Mouse (Mus musculus) forebrain, embryonic 10.5 days (tissue): ENCODE measurements around the gene 1700020A23Rik. TPM values are rescaled to one million over a fixed set of nuclear protein-coding genes. Genes with fewer than 3 reads are reported as not detected.

Experiments used
- DNase-seq: peaks from one replicate; pipeline ENCODE4 v3.0.0-alpha.2; 2017; ENCODE audit warnings: low spot score; ENCODE audit errors: extremely low spot score
- H3K27ac ChIP-seq: fragments of 300-500 bp; sonication (generic); 2 replicates; pipeline ENCODE4 v1.5.1; 2016; ENCODE audit warnings: mild to moderate bottlenecking
- H3K27me3 ChIP-seq: fragments of 300-500 bp; sonication (generic); 2 replicates; pipeline ENCODE4 v1.6.1; 2016; ENCODE audit warnings: mild to moderate bottlenecking; ENCODE audit not compliant: poor library complexity, severe bottlenecking
- H3K36me3 ChIP-seq: fragments of 300-500 bp; sonication (generic); replicated peaks from 2 replicates; pipeline ENCODE4 v1.6.1; 2016; ENCODE audit warnings: mild to moderate bottlenecking, moderate library complexity
- H3K4me1 ChIP-seq: fragments of 300-500 bp; sonication (generic); 2 replicates; pipeline ENCODE4 v1.6.1; 2016
- H3K4me3 ChIP-seq: fragments of 300-500 bp; sonication (generic); 2 replicates; pipeline ENCODE4 v1.5.1; 2016; ENCODE audit warnings: mild to moderate bottlenecking, moderate library complexity
- H3K9me3 ChIP-seq: fragments of 300-500 bp; sonication (generic); 2 replicates; pipeline ENCODE4 v1.6.1; 2016; ENCODE audit warnings: mild to moderate bottlenecking, moderate library complexity
- WGBS: fragments of 180-500 bp; shearing (Covaris S2); methylation state at CpG from one replicate; pipeline ENCODE4 v1.1.7; 2016; 5-methylcytosine and 5-hydroxymethylcytosine counted together
- polyA plus RNA-seq: library from polyadenylated mRNA; unstranded; fragments of >200 nt; fragmentation: Nextera tagmentation; extraction: Ambion mirVana; gene quantifications from 2 replicates; pipeline ENCODE4 v1.2.1, GENCODE M21; 2016

The 1700020A23Rik gene
- polyA plus RNA-seq, 1 experiment from 2014 or later, result 0.21 TPM

DNA sequence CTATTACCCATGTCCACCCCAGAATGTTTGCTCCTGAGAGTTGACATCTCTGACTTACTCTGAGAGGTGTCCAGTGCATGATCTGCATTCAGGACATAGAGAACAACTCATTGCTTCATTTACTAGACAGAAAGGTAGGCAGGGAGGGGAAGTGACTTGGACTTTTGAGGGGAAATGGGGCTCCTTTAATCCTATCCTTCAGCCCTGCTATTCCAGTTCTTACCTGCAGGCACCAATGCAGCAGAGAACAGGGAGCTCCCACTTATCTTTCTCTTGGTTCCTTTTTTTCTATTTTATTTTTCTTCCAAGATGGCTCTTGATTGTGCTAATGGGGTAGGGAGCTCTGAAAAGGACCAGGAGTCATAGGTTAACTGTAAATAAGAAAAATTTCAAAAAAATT lies 43.4 kb downstream of the 1700020A23Rik start:
- H3K27me3 ChIP-seq, result peaks cover 30% of the 10 kb centered on the region

GRCm38 (mm10) chr2:130449021-130449793 lies 44.1 kb downstream of the 1700020A23Rik start:
- no peaks in the 10 kb centered on the region for H3K9me3 ChIP-seq
- H3K36me3 ChIP-seq, result peaks cover 16% of the 10 kb centered on the region
- peak; percentile 43 for DNase-seq
- H3K27me3 ChIP-seq, result peaks cover 30% of the 10 kb centered on the region
- peaks cover 33% of the 10 kb centered on the region for H3K4me1 ChIP-seq
- H3K27ac ChIP-seq, result no peak overlapping the region; the same call in 1 of the 2 replicates
- peak overlapping the region; percentile 95 for H3K4me3 ChIP-seq
- 8% methylated on average over 17 of the region's 17 CpGs for WGBS

More for the DNA sequence above, 43.4 kb downstream of the 1700020A23Rik start:
- H3K36me3 ChIP-seq, result peaks cover 23% of the 10 kb centered on the region
- no peaks in the 10 kb centered on the region for H3K9me3 ChIP-seq
- peaks cover 33% of the 10 kb centered on the region for H3K4me1 ChIP-seq
- no peak overlapping the region for H3K27ac ChIP-seq
- H3K4me3 ChIP-seq, result no peak overlapping the region
- DNase-seq, result no peak

GRCm38 (mm10) chr2:130449794-130450433 lies 44.9 kb downstream of the 1700020A23Rik start, which contains the start of gene Ptpra:
Gene Ptpra (plus strand): TSS chr2:130450278.
- no peaks in the 10 kb centered on the region for H3K9me3 ChIP-seq
- peaks cover 30% of the 10 kb centered on the region for H3K27me3 ChIP-seq
- peak within 1 kb of the TSS; percentile 95 for H3K4me3 ChIP-seq
- H3K4me1 ChIP-seq, result peaks cover 33% of the 10 kb centered on the region
- under 1% methylated on average over 49 of the region's 50 CpGs for WGBS
- peak within 1 kb of the TSS; percentile 94 for H3K27ac ChIP-seq
- H3K36me3 ChIP-seq, result peaks cover 9% of the 10 kb centered on the region
- peak; percentile 90 for DNase-seq

DNA sequence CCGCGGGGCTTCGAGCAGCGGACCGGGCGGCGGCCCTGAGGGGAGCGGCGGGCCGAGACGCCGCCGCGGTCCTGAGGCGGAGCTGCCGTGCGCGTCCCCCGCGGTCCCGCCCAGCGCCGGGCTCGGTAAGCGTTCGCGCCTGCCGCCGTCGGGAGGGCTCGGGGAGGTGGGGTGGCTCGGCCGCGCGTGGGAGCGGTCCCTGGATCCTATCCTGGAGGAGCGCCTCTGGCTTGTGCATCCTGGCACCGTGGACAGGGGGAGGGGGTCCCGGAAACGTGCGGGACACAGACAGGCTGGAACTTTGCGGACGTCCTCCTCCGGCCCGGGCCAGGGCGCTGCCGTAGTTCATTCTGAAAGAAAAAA lies 45.4 kb downstream of the 1700020A23Rik start:
- peaks cover 33% of the 10 kb centered on the region for H3K4me1 ChIP-seq
- peaks cover 6% of the 10 kb centered on the region for H3K36me3 ChIP-seq
- no peaks in the 10 kb centered on the region for H3K9me3 ChIP-seq
- H3K27ac ChIP-seq, result peak overlapping the region; percentile 94
- DNase-seq, result no peak
- peak overlapping the region; percentile 95 for H3K4me3 ChIP-seq
- under 1% methylated on average over 41 of the region's 47 CpGs for WGBS
- H3K27me3 ChIP-seq, result peaks cover 30% of the 10 kb centered on the region

GRCm38 (mm10) chr2:130451086-130451726 lies 46.1 kb downstream of the 1700020A23Rik start:
- Histone ChIP-seq H3K4me3 (peak overlapping the region; percentile 95), H3K36me3 (no peaks in the 10 kb centered on the region), H3K9me3 (no peaks in the 10 kb centered on the region), H3K27ac (peak overlapping the region; percentile 94), H3K4me1 (peaks cover 38% of the 10 kb centered on the region), H3K27me3 (peaks cover 30% of the 10 kb centered on the region)
- WGBS, result 74% methylated on average over 14 of the region's 14 CpGs
- no peak for DNase-seq

- H3K9me3 ChIP-seq, result no peaks in the 10 kb centered on the region
- 75% methylated on average over 3 of the region's 3 CpGs for WGBS
- H3K4me3 ChIP-seq, result peak overlapping the region; percentile 95
Measured at GRCm38 (mm10) chr2:130451727-130452090, 46.6 kb downstream of the 1700020A23Rik start.

DNA sequence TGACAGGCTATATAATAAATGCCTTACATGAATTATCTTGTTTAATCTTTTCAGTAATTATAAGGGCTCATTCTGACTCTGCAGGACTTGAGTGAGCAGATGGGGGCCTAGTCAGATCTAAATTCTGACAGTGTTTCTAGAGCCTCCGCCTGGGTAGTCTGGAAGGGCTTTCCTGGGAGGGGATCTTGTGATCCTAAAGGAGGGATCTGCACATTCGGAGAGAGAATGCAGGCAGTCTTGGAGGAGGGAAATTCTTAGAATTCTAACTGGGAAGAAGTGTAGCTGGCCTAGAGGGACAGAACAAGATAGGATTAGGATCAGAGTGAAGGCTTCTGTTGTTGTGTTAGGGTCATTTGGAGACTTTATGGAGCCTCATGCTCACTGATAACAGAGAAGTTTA lies 47.2 kb downstream of the 1700020A23Rik start:
- no peak for DNase-seq

More at GRCm38 (mm10) chr2:130451727-130452090, 46.6 kb downstream of the 1700020A23Rik start:
- Histone ChIP-seq H3K4me1 (peaks cover 39% of the 10 kb centered on the region), H3K27me3 (peaks cover 30% of the 10 kb centered on the region), H3K36me3 (no peaks in the 10 kb centered on the region), H3K27ac (no peak overlapping the region)
- no peak for DNase-seq

DNA sequence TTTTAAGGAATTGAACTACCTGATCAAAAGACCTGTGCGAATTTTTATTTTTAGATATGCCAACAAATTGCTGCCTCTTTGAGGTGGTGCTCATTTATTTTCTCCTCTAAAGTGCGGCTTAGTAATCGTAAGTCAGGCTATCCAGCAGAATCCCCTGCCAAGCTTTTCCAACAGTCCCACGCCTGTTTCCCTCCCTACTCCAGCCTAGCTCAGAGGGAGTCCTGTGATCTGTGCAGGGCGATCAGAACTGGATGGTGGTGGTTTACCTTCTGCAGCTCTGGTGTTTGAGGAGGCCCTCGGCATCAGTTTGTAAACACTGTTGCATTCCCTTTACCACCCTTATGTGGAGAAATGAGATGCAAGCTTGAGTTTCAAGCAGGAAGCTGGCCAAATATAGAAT lies 48.4 kb downstream of the 1700020A23Rik start:
- H3K36me3 ChIP-seq, result no peaks in the 10 kb centered on the region
- H3K27me3 ChIP-seq, result peaks cover 14% of the 10 kb centered on the region
- H3K4me3 ChIP-seq, result no peak overlapping the region
- DNase-seq, result no peak
- no peak overlapping the region for H3K27ac ChIP-seq
- no peaks in the 10 kb centered on the region for H3K9me3 ChIP-seq
- H3K4me1 ChIP-seq, result peaks cover 39% of the 10 kb centered on the region
- WGBS, result 82% methylated on average over 6 of the region's 6 CpGs

More for the DNA sequence above, 47.2 kb downstream of the 1700020A23Rik start:
- 69% methylated on average over 2 of the region's 2 CpGs for WGBS
- Histone ChIP-seq H3K27ac (no peak overlapping the region), H3K27me3 (peaks cover 26% of the 10 kb centered on the region), H3K36me3 (no peaks in the 10 kb centered on the region), H3K4me1 (peaks cover 39% of the 10 kb centered on the region), H3K9me3 (no peaks in the 10 kb centered on the region), H3K4me3 (no peak overlapping the region)

- Histone ChIP-seq H3K27ac (no peak overlapping the region), H3K9me3 (no peaks in the 10 kb centered on the region), H3K36me3 (no peaks in the 10 kb centered on the region), H3K4me3 (no peak overlapping the region), H3K27me3 (no peaks in the 10 kb centered on the region), H3K4me1 (peaks cover 29% of the 10 kb centered on the region)
- WGBS, result 90% methylated on average over 6 of the region's 6 CpGs
- no peak for DNase-seq
Measured at GRCm38 (mm10) chr2:130454748-130455370, 49.8 kb downstream of the 1700020A23Rik start.

Other genes starting within 250 kb of the 1700020A23Rik start
- gene Snrpb, start 225.9 kb upstream of the 1700020A23Rik start, polyA plus RNA-seq, result 929 and 941 TPM in 2 replicates
- gene Tmc2, start 210.1 kb upstream of the 1700020A23Rik start, polyA plus RNA-seq, result not detected in 2 replicates
- 501 and 511 TPM in 2 replicates for gene Nop56, start 130.8 kb upstream of the 1700020A23Rik start, polyA plus RNA-seq
- gene Idh3b, start 120.7 kb upstream of the 1700020A23Rik start, polyA plus RNA-seq, result 136 and 139 TPM in 2 replicates
- 0.79 and 0.80 TPM in 2 replicates for gene Ebf4, start 110.1 kb upstream of the 1700020A23Rik start, polyA plus RNA-seq
- 36.7 and 41.8 TPM in 2 replicates for gene Cpxm1, start 7.7 kb upstream of the 1700020A23Rik start, polyA plus RNA-seq
- gene Gm28372, start within 50 bp of the 1700020A23Rik start, polyA plus RNA-seq, result 0.07 TPM in 1 of 2 replicates, not detected in the other
- not detected in 2 replicates for gene Tmem239, start 1.2 kb downstream of the 1700020A23Rik start, polyA plus RNA-seq
- gene Vps16, start 19.1 kb downstream of the 1700020A23Rik start, polyA plus RNA-seq, result 110 and 122 TPM in 2 replicates
- 11.8 and 12.4 TPM in 2 replicates for gene Pced1a, start 19.4 kb downstream of the 1700020A23Rik start, polyA plus RNA-seq
- 89.1 and 90.6 TPM in 2 replicates for gene Ptpra, start 45.0 kb downstream of the 1700020A23Rik start, polyA plus RNA-seq
- 88.5 and 92.8 TPM in 2 replicates for gene Mrps26, start 158.5 kb downstream of the 1700020A23Rik start, polyA plus RNA-seq
- gene Oxt, start 170.9 kb downstream of the 1700020A23Rik start, polyA plus RNA-seq, result 0.64 TPM in 1 of 2 replicates, not detected in the other
- gene Avp, start 177.3 kb downstream of the 1700020A23Rik start, polyA plus RNA-seq, result not detected in 2 replicates
- gene Fastkd5, start 224.8 kb downstream of the 1700020A23Rik start, polyA plus RNA-seq, result 21.4 and 22.7 TPM in 2 replicates
- 21.9 and 22.0 TPM in 2 replicates for gene Ubox5, start 224.8 kb downstream of the 1700020A23Rik start, polyA plus RNA-seq
- 3.4 and 3.8 TPM in 2 replicates for gene Lzts3, start 237.5 kb downstream of the 1700020A23Rik start, polyA plus RNA-seq